Mouse (Mus musculus) spleen, embryonic (tissue): ENCODE data around the gene Zfp566.
"Not testable (repeated sequence)": the region's sequence is repeated elsewhere in the genome, so short reads cannot be mapped to it uniquely, and the experiment has no call there.

Experiments used
- CTCF ChIA-PET: fragments of 350-600 bp; sonication (Branson Sonifier 250); formaldehyde crosslinking; loops from one replicate; lab custom pipeline; 2022; lab: Charles Lee

Gene Zfp566

GRCm38 (mm10) chr7:30090092-30090969 is at the start of gene Zfp566, which contains the start of gene Gm26920:
Gene Zfp566, minus strand, starts transcription at chr7:30090527.
Gene Gm26920, minus strand, starts transcription at chr7:30090410.
- CTCF ChIA-PET: interaction anchor here (0.7 kb wide), 1 partner anchor 46 kb away, joined by 4 read pairs; no protein-coding TSS in a partner anchor

- CTCF ChIA-PET: no interaction called here
Observed at GRCm38 (mm10) chr7:30136826-30137225, 46.5 kb upstream of the Zfp566 start.

- CTCF ChIA-PET: no interaction called here
Observed at GRCm38 (mm10) chr7:30132396-30132795, 42.1 kb upstream of the Zfp566 start.

GRCm38 (mm10) chr7:30129900-30130299 is 39.6 kb upstream of the Zfp566 start:
- CTCF ChIA-PET: no interaction called here

- CTCF ChIA-PET: no interaction called here
Observed at GRCm38 (mm10) chr7:30122188-30122530, 31.8 kb upstream of the Zfp566 start.

- CTCF ChIA-PET: no interaction called here
Observed at GRCm38 (mm10) chr7:30121308-30122187, 31.2 kb upstream of the Zfp566 start, which contains the start of gene Zfp382. Gene Zfp382, plus strand, starts transcription at chr7:30121942.

- CTCF ChIA-PET: not testable (repeated sequence)
Observed at GRCm38 (mm10) chr7:30117935-30118334, 27.6 kb upstream of the Zfp566 start.

- CTCF ChIA-PET: no interaction called here
Observed at GRCm38 (mm10) chr7:30116076-30116475, 25.7 kb upstream of the Zfp566 start.

- CTCF ChIA-PET: interaction anchor here (0.6 kb wide), 1 partner anchor 84 kb away, joined by 12 read pairs; no protein-coding TSS in a partner anchor
Observed at GRCm38 (mm10) chr7:30099297-30099696, 9.0 kb upstream of the Zfp566 start.

- CTCF ChIA-PET: interaction anchor here (0.5 to 1.0 kb wide), 2 partner anchors 9 to 76 kb away, joined by 4 to 13 read pairs; no protein-coding TSS in a partner anchor
Observed at GRCm38 (mm10) chr7:30095551-30096125, 5.3 kb upstream of the Zfp566 start.

- CTCF ChIA-PET: interaction anchor here (1.0 kb wide), 1 partner anchor 10 kb away, joined by 4 read pairs; no protein-coding TSS in a partner anchor
Observed at GRCm38 (mm10) chr7:30094646-30095429, 4.5 kb upstream of the Zfp566 start, which contains the start of gene Zfp260. Gene Zfp260, plus strand, starts transcription at chr7:30094777.

GRCm38 (mm10) chr7:30093918-30094415 is 3.6 kb upstream of the Zfp566 start:
- CTCF ChIA-PET: no interaction called here

GRCm38 (mm10) chr7:30092666-30093065 is 2.3 kb upstream of the Zfp566 start:
- CTCF ChIA-PET: interaction anchor here (1.2 kb wide), 1 partner anchor 80 kb away, joined by 4 read pairs; no protein-coding TSS in a partner anchor

- CTCF ChIA-PET: interaction anchor here (1.2 kb wide), 1 partner anchor 78 kb away, joined by 4 read pairs; no protein-coding TSS in a partner anchor
Observed at GRCm38 (mm10) chr7:30090970-30091585, 751 bp upstream of the Zfp566 start.

- CTCF ChIA-PET: interaction anchor here (0.6 to 0.7 kb wide), 2 partner anchors 18 to 45 kb away, joined by 4 to 6 read pairs; no protein-coding TSS in a partner anchor
Observed at GRCm38 (mm10) chr7:30089405-30089804, 922 bp downstream of the Zfp566 start.

- CTCF ChIA-PET: interaction anchor here (0.5 kb wide), 1 partner anchor 13 kb away, joined by 3 read pairs; no protein-coding TSS in a partner anchor
Observed at GRCm38 (mm10) chr7:30086524-30086923, 3.8 kb downstream of the Zfp566 start.

- CTCF ChIA-PET: interaction anchor here (0.9 kb wide), 1 partner anchor 17 kb away, joined by 6 read pairs; no protein-coding TSS in a partner anchor
Observed at GRCm38 (mm10) chr7:30072146-30073028, 17.9 kb downstream of the Zfp566 start, which contains the start of gene Zfp82. Gene Zfp82, minus strand, starts transcription at chr7:30072900.

GRCm38 (mm10) chr7:30064622-30065021 is 25.7 kb downstream of the Zfp566 start:
- CTCF ChIA-PET: no interaction called here
